Mouse (Mus musculus) kidney, postnatal 25 days (tissue): ENCODE results near the gene Thap7.

Source experiments
- DNase-seq, 2 experiments: peaks; one replicate each; pipeline ENCODE4 v3.0.0; 2021; ENCODE audit warnings: mixed read lengths in 2 of 2

The Thap7 gene

DNA sequence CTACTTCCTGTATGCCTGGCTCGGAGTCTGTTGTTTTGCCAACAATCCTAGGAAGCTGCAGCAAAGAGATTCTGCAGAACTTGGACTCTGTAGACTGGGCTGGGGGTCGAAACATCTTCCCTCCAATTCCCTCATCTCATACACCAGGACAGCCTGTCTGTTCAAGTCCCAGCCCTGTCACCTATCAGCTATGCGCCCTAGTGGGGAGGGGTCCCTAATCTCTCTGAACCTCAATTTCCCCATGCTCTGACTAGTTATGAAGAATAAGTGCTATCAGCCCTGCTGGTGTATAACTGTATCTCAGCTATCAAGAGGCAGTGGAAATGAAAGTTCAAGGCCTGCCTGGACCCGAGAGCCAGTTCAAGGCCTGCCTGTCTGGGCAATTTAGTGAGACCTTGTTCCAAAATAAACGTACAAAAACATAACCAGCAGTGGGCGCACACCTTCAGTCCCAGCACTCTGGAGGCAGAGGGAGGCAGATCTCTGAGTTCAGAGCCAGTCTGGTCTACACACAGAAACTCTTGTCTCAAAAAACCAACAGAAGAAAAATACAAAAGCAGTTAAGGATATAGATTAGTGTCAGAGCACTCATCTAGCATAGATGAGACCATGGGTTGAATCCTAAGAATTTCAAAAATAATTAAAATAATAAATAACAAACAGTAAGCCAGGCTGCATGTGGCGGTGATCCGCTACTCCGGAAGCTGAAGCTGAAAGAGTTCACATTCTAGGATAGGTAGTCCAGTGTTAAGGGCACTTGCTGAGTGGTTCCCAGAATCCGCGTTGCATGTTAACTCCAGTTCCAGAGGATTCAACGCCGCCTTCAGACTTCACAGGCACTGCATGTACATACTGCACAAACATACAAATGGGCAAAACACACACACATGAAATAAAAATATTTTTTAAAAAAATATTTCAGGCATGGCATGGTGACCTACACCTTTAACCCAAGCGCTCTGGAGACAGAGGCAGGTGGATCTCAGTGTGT, 42.2 kb downstream of the Thap7 start:
- peak in 1 of 2 experiments; percentile 36 for DNase-seq

DNA sequence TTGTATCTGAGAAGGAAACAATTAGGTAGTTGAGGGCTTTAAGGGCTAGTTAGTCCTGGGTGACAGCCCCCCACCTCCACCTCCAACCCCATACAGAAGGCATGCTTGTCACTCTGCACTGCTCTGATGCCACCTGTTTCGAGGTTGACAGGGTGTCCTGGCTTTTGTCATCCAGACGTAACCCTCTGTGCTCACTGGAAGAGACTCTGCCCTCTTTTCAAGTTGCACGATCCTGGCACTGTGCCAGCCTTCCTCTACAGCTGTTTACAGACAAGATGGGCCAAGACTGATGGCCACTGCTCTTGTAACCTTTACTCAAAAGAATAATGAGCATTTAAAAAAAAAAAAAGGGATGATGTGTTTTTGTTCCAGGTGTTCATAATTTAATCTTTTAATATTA, 44.4 kb downstream of the Thap7 start:
- peak; percentile 77 to 80 for DNase-seq

DNA sequence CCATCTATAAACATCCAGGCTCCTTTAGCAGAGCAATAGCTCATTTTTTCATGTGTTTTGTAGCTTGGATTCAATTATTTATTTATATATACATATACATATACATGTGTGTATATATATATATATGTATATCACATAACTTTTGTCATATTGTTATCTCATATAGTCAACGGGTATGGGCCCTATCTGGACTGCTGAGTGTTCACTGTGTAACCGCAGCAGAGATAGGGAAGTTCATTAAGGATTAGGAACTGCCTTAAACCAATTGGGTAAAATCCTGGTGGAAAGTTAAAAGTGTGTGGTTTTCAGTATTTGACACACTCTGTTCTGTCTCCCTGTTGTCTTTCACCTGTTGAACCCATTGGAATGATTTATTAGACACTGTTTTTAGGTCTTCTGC, 49.5 kb downstream of the Thap7 start:
- DNase-seq: no peak

DNA sequence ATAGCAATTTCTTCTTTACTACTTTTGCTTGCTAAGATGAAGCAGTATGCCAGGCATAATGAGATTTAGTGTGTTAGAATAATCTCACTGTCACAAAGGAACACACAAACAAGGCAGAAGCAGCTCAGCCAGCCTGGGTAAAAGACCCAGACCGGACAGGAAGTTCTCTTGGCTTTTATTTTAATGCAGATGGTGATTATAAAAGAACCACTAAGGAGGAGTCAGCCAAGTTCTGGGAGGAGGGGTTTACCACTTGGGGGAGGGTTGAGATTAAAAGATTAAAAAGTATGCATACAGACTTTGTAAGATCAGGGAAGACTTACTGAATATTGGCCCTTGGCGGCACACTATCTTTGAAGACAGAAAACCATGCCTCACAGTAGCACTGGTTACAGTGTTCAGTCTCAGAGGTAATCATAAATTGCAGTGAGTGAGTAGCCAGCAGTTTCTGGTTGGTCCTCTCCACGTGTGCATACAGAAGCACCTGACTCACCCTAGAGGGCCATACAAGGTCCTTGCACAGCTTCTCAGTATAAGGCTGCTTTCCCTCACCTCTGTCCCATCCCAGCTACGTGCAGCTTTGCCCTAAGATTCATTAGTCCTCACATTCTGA, 52.5 kb downstream of the Thap7 start:
- DNase-seq: no peak
